Mouse (Mus musculus): ENCODE data around the gene 1700001C19Rik.

Gene 1700001C19Rik

GRCm38 (mm10) chr17:47462209-47462608, 25.0 kb upstream of the 1700001C19Rik start:
- 92% methylated on average over 7 of the region's 7 CpGs for WGBS

- 86% methylated on average over 3 of the region's 3 CpGs for WGBS
Measured at GRCm38 (mm10) chr17:47461688-47462087, 24.5 kb upstream of the 1700001C19Rik start.

DNA sequence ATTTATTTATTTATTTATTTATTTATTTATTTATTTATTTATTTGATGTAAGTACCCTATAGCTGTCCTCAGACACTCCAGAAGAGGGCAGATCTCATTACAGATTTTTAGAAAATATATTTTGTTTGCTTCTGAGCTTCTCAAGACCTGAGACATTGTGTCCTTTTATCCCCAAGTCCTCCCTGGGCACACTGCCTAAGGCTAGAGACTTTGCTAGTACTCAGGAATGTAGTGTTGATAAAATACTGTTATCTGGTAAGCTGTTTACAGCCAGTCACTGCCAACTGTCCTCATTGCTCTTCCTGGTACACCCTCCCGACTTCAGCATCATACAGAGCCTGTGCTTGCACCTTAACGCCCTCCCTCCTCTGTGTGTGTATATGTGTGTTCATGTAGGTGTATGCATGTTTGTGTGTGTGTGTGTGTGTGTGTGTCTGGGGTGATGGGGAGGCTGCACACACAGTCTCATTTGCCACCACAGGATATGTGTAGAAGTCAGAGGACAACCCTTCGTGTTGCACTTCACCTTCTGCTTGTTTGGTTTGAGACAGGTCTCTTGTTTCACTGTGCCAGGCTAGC, 22.3 kb upstream of the 1700001C19Rik start:
- 89% methylated on average over 3 of the region's 3 CpGs for WGBS

- WGBS, result 85% methylated on average over 2 of the region's 2 CpGs
Measured at GRCm38 (mm10) chr17:47458936-47459335, 21.8 kb upstream of the 1700001C19Rik start.

- 71% methylated on average over 13 of the region's 13 CpGs for WGBS
Measured at GRCm38 (mm10) chr17:47458310-47458709, 21.1 kb upstream of the 1700001C19Rik start.

DNA sequence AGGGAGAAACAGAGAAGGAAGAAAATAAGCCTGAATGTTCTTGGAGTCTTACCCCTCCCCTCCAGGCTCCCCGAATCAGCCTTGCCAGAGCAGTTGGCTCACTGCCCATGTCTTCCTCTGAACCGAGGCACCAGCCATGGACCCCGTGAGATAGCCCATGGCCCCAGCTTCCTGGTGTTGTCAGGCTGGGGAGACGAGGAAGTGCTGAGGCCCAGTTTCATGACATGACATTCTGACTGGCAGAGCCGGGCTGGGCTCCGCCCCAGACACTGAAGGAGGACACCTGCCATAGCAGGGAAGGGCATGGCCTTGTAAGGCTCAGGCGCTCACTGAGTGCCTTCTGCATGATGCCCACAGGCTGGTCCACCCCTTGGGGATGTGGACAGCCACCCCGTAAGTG, 17.5 kb upstream of the 1700001C19Rik start:
- 58% methylated on average over 8 of the region's 8 CpGs for WGBS

- WGBS, result 82% methylated on average over 7 of the region's 7 CpGs
Measured at GRCm38 (mm10) chr17:47452886-47453285, 15.7 kb upstream of the 1700001C19Rik start.

DNA sequence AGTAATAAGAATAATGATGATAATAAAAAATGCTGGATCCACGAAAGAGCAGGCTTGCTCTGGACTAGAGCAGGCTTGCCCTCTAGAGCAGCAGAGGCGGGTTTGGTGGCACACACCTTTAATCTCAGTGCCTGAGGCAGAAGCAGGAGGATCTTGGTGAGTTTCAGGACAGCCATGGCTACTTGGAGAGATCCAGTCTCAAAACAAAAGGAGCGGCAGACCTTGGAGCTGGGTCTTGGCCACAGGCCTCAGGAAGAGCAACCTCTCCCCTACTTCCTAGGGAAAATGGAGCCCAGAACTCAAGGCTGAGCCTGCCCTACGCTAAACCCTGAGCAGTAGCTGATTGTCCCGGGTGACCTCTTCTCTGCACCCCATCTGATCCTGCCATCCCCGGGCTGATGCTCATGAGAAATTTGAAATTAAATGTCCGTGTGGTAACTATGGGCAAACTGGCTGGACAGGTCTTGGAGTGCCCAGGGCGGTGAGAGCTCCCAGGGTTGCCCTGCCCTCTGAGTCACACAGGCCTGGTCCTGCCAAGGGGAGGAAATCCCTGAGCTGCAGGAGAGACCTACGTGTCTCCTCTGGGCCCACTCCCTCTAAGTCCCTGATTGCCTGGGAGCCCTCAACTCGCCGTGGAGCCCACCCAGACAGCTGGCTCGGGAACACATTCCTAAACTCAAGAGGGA, 13.8 kb upstream of the 1700001C19Rik start:
- 86% methylated on average over 12 of the region's 12 CpGs for WGBS

- 69% methylated on average over 7 of the region's 7 CpGs for WGBS
Measured at GRCm38 (mm10) chr17:47450239-47450638, 13.1 kb upstream of the 1700001C19Rik start.

DNA sequence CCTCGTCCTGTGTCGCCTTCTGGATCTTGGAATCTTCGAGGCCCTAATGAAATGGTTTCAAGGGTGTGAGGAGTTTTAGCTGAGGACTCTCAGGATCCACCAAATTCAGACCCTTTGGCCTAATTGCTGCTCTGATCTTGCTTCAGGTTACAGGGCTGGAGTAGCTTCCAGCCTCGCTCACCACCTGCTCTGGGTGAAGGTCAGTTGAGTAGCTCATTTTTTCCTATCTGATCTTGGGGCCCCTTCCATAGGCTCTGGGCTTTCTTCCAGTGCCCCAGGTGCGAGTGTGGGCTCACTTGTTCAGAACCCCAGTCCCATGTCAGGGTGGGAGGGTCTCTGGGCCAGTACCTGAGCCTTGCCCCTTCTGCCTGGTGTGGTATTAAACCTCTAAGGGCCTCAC, 12.3 kb upstream of the 1700001C19Rik start:
- 91% methylated on average over 5 of the region's 5 CpGs for whole genome bisulfite sequencing

DNA sequence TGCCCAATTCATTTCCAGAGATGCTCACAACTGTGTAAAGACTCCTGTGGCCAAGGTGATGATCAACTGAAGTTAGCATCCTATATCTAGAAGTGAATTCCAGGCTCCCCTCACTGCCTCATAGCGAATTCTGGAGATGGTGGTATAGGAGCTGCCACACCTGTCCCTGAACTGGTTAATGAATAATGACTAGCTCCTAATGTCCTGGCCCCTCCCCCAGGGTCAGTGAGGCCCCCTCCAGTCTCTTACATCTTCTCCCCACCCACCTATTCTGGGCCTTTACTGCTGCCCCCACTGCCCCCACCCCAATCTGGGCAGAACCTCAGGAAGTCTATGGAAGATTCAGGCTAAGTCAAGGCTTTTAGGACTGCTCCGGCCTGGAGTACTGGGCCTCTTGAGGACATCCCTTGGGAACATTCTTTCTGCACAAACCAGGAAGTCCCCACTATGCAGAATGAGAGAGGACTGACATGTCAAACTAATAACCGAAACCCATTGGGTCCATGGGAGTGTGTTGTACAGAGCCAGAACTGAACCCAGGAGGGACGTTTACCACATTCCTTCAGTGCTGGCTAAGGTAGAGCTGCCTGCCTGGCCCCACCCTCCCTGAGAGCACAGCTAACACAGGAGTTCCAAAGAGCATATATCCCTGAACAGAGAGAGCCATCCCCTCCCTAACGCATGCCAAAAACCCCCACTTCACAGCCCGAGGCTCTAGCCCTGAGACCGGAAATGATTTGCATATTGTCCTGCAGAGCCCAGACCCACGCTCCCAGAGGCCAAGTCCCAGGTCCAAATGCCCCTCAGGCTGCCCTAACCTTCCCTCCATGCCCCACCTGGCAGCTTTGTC, 11.6 kb upstream of the 1700001C19Rik start:
- 77% methylated on average over 8 of the region's 8 CpGs for WGBS

GRCm38 (mm10) chr17:47446561-47446960, 9.4 kb upstream of the 1700001C19Rik start:
- WGBS, result 89% methylated on average over 11 of the region's 11 CpGs

DNA sequence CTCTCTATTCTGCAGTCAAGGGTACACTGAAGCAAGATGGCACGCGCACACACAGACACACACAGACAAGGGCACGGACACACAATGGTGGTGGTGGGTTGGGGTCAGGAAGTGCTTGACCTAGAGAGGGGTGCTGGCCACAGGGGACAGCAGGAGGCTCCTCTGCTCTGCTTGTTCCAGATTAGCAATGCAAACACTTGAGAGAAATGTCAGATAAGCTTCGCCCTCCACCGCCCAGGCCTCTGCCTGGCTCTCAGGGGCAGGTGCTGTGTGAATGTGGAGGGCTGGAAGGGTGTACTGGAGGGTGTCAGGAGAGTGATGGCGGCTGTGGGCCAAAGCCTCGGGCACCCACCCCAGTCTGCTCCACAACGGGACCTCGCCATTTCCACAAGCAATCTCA, 8.8 kb upstream of the 1700001C19Rik start:
- WGBS, result 91% methylated on average over 9 of the region's 9 CpGs

DNA sequence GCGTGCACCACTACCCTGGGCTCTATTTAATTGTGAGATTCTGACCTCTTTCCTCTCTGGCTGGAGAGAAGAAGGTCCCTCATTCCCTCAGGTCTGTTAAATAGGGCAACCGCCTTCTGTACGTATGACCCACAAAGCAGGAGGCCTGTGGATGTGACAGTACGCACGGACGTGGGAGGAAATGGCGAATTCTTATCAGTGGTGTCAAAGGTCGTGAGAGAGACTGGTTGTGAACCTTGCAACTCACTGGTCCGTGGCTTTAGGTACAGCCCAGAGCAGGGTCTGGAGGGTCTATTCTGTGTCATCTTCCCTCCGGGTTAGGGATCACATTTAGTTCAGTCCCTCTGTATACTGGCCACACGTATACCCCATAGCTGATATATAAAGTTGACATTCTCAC, 8.3 kb upstream of the 1700001C19Rik start:
- WGBS, result 91% methylated on average over 11 of the region's 11 CpGs

GRCm38 (mm10) chr17:47444113-47444512, 6.9 kb upstream of the 1700001C19Rik start:
- 76% methylated on average over 6 of the region's 6 CpGs for WGBS

DNA sequence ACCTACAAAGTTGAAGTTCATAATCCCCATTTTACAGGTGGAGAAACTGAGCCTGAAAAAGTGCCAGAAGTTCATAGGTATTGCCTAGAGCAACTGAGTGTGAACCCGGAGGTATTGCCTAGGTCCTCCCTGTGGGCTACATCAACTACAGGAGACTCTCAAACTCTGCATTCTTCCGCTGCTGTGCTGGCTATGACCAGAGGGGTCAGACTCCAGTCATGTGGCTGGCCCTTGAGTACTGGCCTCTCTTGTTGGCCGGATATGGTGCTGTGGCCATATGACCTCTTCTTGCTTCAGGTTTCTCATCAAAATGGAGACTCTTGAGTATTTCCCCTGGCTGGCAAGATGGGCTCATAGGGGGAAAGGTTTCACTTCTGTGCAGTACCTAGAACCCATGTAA, 5.1 kb upstream of the 1700001C19Rik start:
- WGBS, result 86% methylated on average over 3 of the region's 3 CpGs

DNA sequence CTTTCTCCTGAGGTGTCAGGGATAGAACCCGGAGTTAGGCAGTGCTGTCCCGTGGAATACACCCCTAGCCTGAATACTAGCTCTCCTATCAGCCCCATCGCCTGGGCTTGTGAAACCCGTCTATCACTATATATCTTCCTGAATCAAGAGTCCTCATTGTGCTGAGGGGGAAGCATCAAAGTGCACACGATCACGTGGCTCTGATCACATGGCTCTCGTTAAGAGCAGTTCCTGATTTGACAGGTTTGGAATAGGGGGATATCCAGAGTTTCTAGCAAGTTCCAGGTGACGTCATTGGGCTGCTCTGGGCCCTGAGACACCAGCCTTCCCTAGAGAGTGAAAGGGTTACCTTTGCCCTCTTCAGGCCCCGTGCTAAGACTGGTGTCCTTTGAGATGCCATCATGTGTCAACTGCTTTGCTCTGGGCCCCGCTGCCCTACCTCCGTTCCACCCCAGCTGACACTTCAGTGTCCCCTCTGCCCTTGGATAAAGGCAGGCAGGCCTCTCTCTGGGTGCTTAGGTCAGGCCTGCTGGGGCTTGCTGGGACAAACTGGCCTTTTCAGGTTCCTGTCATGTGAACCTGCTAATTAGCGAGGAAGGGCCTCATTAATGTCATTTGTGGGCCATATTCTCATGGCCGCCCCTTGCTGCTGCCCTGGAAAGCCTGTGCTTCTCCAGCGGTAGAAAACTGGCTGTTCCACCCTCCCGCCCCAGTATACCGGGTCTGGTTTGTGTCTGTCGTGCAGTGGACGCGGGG, 4.3 kb upstream of the 1700001C19Rik start:
- WGBS, result 81% methylated on average over 19 of the region's 19 CpGs

- 56% methylated on average over 9 of the region's 9 CpGs for WGBS
Measured at GRCm38 (mm10) chr17:47440359-47440890, 3.2 kb upstream of the 1700001C19Rik start.

GRCm38 (mm10) chr17:47439396-47440028, 2.3 kb upstream of the 1700001C19Rik start:
- 59% methylated on average over 9 of the region's 9 CpGs for WGBS

- WGBS, result 75% methylated on average over 6 of the region's 6 CpGs
Measured at GRCm38 (mm10) chr17:47438611-47439010, 1.4 kb upstream of the 1700001C19Rik start.
